Mouse (Mus musculus) C2C12 (cell line): ENCODE results near the gene Cmah. TPM values are rescaled to one million over a fixed set of nuclear protein-coding genes. Genes with fewer than 3 reads are reported as not detected.

ENCODE experiments used
- H3K27me3 ChIP-seq: one replicate; pipeline ENCODE4 v1.6.1; 2011; ENCODE audit not compliant: control insufficient read depth, insufficient read depth, insufficient read length
- H3K36me3 ChIP-seq: one replicate; pipeline ENCODE4 v1.6.1; 2011; ENCODE audit not compliant: control insufficient read depth, insufficient read depth
- H3K4me3 ChIP-seq: one replicate; pipeline ENCODE4 v1.5.1; 2011; ENCODE audit warnings: mild to moderate bottlenecking, control low read depth; ENCODE audit not compliant: poor library complexity, insufficient read depth, severe bottlenecking
- H3K79me2 ChIP-seq: one replicate; pipeline ENCODE4 v1.6.1; 2011; ENCODE audit not compliant: control insufficient read depth, insufficient read depth
- H3K79me3 ChIP-seq: one replicate; pipeline ENCODE4 v1.6.1; 2011; ENCODE audit warnings: low read depth, control low read depth
- H3ac ChIP-seq: one replicate; pipeline ENCODE3; 2011; ENCODE audit warnings: low read depth; ENCODE audit not compliant: control insufficient read depth, insufficient read length
- CEBPB ChIP-seq: IDR thresholded peaks from one replicate; pipeline ENCODE4 v1.6.1; 2011; ENCODE audit warnings: low read depth, mild to moderate bottlenecking, control low read depth, moderate library complexity
- CTCF ChIP-seq: IDR thresholded peaks from one replicate; pipeline ENCODE4 v1.5.1; 2011; ENCODE audit not compliant: control insufficient read depth, insufficient read depth, insufficient read length
- FOSL1 ChIP-seq: IDR thresholded peaks from one replicate; pipeline ENCODE4 v1.8.0; 2011; ENCODE audit warnings: mild to moderate bottlenecking, low read length; ENCODE audit not compliant: poor library complexity, insufficient read depth, severe bottlenecking
- MAX ChIP-seq: IDR thresholded peaks from one replicate; pipeline ENCODE4 v1.6.1; 2011; ENCODE audit warnings: mild to moderate bottlenecking, control low read depth
- MYOD1 ChIP-seq: IDR thresholded peaks from one replicate; pipeline ENCODE4 v1.6.1; 2011; ENCODE audit warnings: low read depth; ENCODE audit not compliant: control insufficient read depth, insufficient read length
- MYOG ChIP-seq: IDR thresholded peaks from one replicate; pipeline ENCODE4 v1.6.1; 2011; ENCODE audit not compliant: control insufficient read depth, insufficient read length; ENCODE audit errors: extremely low read depth
- USF1 ChIP-seq: IDR thresholded peaks from one replicate; pipeline ENCODE4 v1.6.1; 2011; ENCODE audit warnings: low read depth, mild to moderate bottlenecking, control low read depth, moderate library complexity
- polyA plus RNA-seq: library from polyadenylated mRNA; unstranded; fragments of >200 nt; fragmentation: generic; extraction: Trizol; gene quantifications from one replicate; pipeline ENCODE4 v1.2.1, GENCODE M21; 2012; ENCODE audit warnings: missing spikeins

The Cmah gene
- polyA plus RNA-seq, 1 experiment: 0.14 TPM

GRCm38 (mm10) chr13:24520796-24521195, 193.6 kb downstream of the Cmah start:
- no peaks in the 10 kb centered on the region for H3K36me3 ChIP-seq
- no peaks in the 10 kb centered on the region for H3K79me2 ChIP-seq
- H3K79me3 ChIP-seq: no peaks in the 10 kb centered on the region
- no peak overlapping the region for H3K4me3 ChIP-seq
- no peaks in the 10 kb centered on the region for H3K27me3 ChIP-seq
- TF ChIP-seq CEBPB: no peak
- TF ChIP-seq CTCF: no peak
- TF ChIP-seq MYOD1: no peak
- TF ChIP-seq FOSL1: no peak
- no peak for TF ChIP-seq USF1
- no peak for TF ChIP-seq MAX
- TF ChIP-seq MYOG: no peak
- no peak overlapping the region for H3ac ChIP-seq

GRCm38 (mm10) chr13:24521446-24522342, 194.5 kb downstream of the Cmah start:
- Histone ChIP-seq H3ac (no peak overlapping the region), H3K79me2 (no peaks in the 10 kb centered on the region), H3K79me3 (no peaks in the 10 kb centered on the region), H3K27me3 (no peaks in the 10 kb centered on the region), H3K36me3 (no peaks in the 10 kb centered on the region), H3K4me3 (no peak overlapping the region)
- TF ChIP-seq CTCF (no peak), FOSL1 (no peak), CEBPB (no peak), MAX (no peak), MYOG (no peak), MYOD1 (no peak), USF1 (no peak)

GRCm38 (mm10) chr13:24522343-24522837, 195.2 kb downstream of the Cmah start:
- H3K36me3 ChIP-seq: no peaks in the 10 kb centered on the region
- no peaks in the 10 kb centered on the region for H3K79me3 ChIP-seq

GRCm38 (mm10) chr13:24523587-24524221, 196.5 kb downstream of the Cmah start:
- no peaks in the 10 kb centered on the region for H3K36me3 ChIP-seq
- H3ac ChIP-seq: no peak overlapping the region
- H3K79me2 ChIP-seq: no peaks in the 10 kb centered on the region
- H3K4me3 ChIP-seq: no peak overlapping the region
- H3K27me3 ChIP-seq: no peaks in the 10 kb centered on the region
- H3K79me3 ChIP-seq: no peaks in the 10 kb centered on the region
- TF ChIP-seq CTCF (no peak), CEBPB (no peak), MYOD1 (no peak), MAX (no peak), MYOG (no peak), USF1 (no peak)

More at GRCm38 (mm10) chr13:24522343-24522837, 195.2 kb downstream of the Cmah start:
- no peaks in the 10 kb centered on the region for H3K27me3 ChIP-seq
- no peak overlapping the region for H3K4me3 ChIP-seq
- no peak overlapping the region for H3ac ChIP-seq
- no peaks in the 10 kb centered on the region for H3K79me2 ChIP-seq
- TF ChIP-seq CEBPB (no peak), FOSL1 (peak; percentile 80)

GRCm38 (mm10) chr13:24524468-24524867, 197.3 kb downstream of the Cmah start:
- TF ChIP-seq CTCF: no peak
- TF ChIP-seq MYOD1: no peak
- TF ChIP-seq FOSL1: no peak
- TF ChIP-seq MAX: no peak
- no peak for TF ChIP-seq CEBPB
- no peaks in the 10 kb centered on the region for H3K79me3 ChIP-seq
- no peaks in the 10 kb centered on the region for H3K27me3 ChIP-seq
- no peaks in the 10 kb centered on the region for H3K79me2 ChIP-seq
- H3K36me3 ChIP-seq: no peaks in the 10 kb centered on the region
- no peak overlapping the region for H3K4me3 ChIP-seq
- no peak overlapping the region for H3ac ChIP-seq

GRCm38 (mm10) chr13:24525551-24525950, 198.3 kb downstream of the Cmah start:
- Histone ChIP-seq H3K36me3 (no peaks in the 10 kb centered on the region), H3K4me3 (no peak overlapping the region), H3K27me3 (no peaks in the 10 kb centered on the region), H3K79me2 (no peaks in the 10 kb centered on the region), H3K79me3 (no peaks in the 10 kb centered on the region), H3ac (no peak overlapping the region)
- TF ChIP-seq MYOG: no peak
- TF ChIP-seq FOSL1: no peak
- TF ChIP-seq USF1: no peak
- TF ChIP-seq CEBPB: no peak
- no peak for TF ChIP-seq MAX
- no peak for TF ChIP-seq CTCF
- TF ChIP-seq MYOD1: no peak
